Mouse (Mus musculus) E14TG2a.4 (cell line): ENCODE results near the gene Pax6.

Experiments
- H3K27me3 ChIP-seq: 2 replicates; pipeline ENCODE4 v1.6.1; 2014; ENCODE audit warnings: low read length, control low read depth; ENCODE audit not compliant: insufficient read depth
- H3K36me3 ChIP-seq: 2 replicates; pipeline ENCODE4 v1.6.1; 2014; ENCODE audit warnings: low read length, control low read depth; ENCODE audit not compliant: insufficient read depth
- H3K4me1 ChIP-seq: replicated peaks from 2 replicates; pipeline ENCODE4 v1.6.1; 2014; ENCODE audit warnings: low read depth, low read length, control low read depth
- H3K4me3 ChIP-seq: replicated peaks from 2 replicates; pipeline ENCODE4 v1.5.1; 2014; ENCODE audit warnings: mild to moderate bottlenecking, low read length
- H3K9me3 ChIP-seq: 2 replicates; pipeline ENCODE4 v1.6.1; 2014; ENCODE audit warnings: low read length, control low read depth
- CTCF ChIP-seq: conservative IDR thresholded peaks from 2 replicates; pipeline ENCODE4 v1.5.1; 2014; ENCODE audit warnings: low read length
- NANOG ChIP-seq: IDR thresholded peaks from 2 replicates; pipeline ENCODE4 v1.6.1; 2014; ENCODE audit warnings: borderline replicate concordance, low read length, mixed read lengths
- POU5F1 ChIP-seq: IDR thresholded peaks from 2 replicates; pipeline ENCODE4 v1.6.1; 2014; ENCODE audit warnings: low read length, borderline replicate concordance

Pax6 gene

GRCm38 (mm10) chr2:105668271-105669270, at the start of gene Pax6:
Pax6 (plus strand) TSS chr2:105668900.
- no peak for TF ChIP-seq POU5F1
- TF ChIP-seq NANOG: no peak
- TF ChIP-seq CTCF: no peak
- peak within 1 kb of the TSS; percentile 57 for H3K4me3 ChIP-seq

GRCm38 (mm10) chr2:105648933-105649332, 19.8 kb upstream of the Pax6 start:
- H3K27me3 ChIP-seq: peaks cover 29% of the 10 kb centered on the region
- TF ChIP-seq CTCF (no peak), NANOG (no peak), POU5F1 (no peak)
- no peaks in the 10 kb centered on the region for H3K9me3 ChIP-seq
- H3K36me3 ChIP-seq: no peaks in the 10 kb centered on the region
- H3K4me1 ChIP-seq: no peaks in the 10 kb centered on the region
- H3K4me3 ChIP-seq: no peak overlapping the region

More at GRCm38 (mm10) chr2:105668271-105669270, at the start of gene Pax6:
- peaks cover 76% of the 10 kb centered on the region for H3K4me1 ChIP-seq
- no peaks in the 10 kb centered on the region for H3K36me3 ChIP-seq
- no peaks in the 10 kb centered on the region for H3K9me3 ChIP-seq
- H3K27me3 ChIP-seq: peaks cover 99% of the 10 kb centered on the region

- no peak overlapping the region for H3K4me3 ChIP-seq
- H3K9me3 ChIP-seq: no peaks in the 10 kb centered on the region
- peaks cover 57% of the 10 kb centered on the region for H3K27me3 ChIP-seq
- H3K36me3 ChIP-seq: no peaks in the 10 kb centered on the region
- TF ChIP-seq CTCF (no peak), POU5F1 (no peak), NANOG (no peak)
- H3K4me1 ChIP-seq: peaks cover 24% of the 10 kb centered on the region
Measured at GRCm38 (mm10) chr2:105656456-105656855, 12.2 kb upstream of the Pax6 start.

- H3K27me3 ChIP-seq: peaks cover 77% of the 10 kb centered on the region
- H3K9me3 ChIP-seq: no peaks in the 10 kb centered on the region
- no peak for TF ChIP-seq CTCF
- no peak for TF ChIP-seq POU5F1
- TF ChIP-seq NANOG: no peak
- H3K36me3 ChIP-seq: no peaks in the 10 kb centered on the region
- H3K4me1 ChIP-seq: peaks cover 34% of the 10 kb centered on the region
- H3K4me3 ChIP-seq: peak overlapping the region; percentile 66
Measured at GRCm38 (mm10) chr2:105659350-105659749, 9.3 kb upstream of the Pax6 start.

GRCm38 (mm10) chr2:105659926-105660873, 8.5 kb upstream of the Pax6 start:
- Histone ChIP-seq H3K4me1 (peaks cover 38% of the 10 kb centered on the region), H3K9me3 (no peaks in the 10 kb centered on the region)
- TF ChIP-seq POU5F1: no peak
- no peak for TF ChIP-seq NANOG
- TF ChIP-seq CTCF: no peak

GRCm38 (mm10) chr2:105660874-105661622, 7.7 kb upstream of the Pax6 start:
- H3K4me3 ChIP-seq: peak overlapping the region; percentile 66
- TF ChIP-seq NANOG: no peak
- TF ChIP-seq CTCF: no peak
- TF ChIP-seq POU5F1: no peak
- H3K9me3 ChIP-seq: no peaks in the 10 kb centered on the region
- H3K27me3 ChIP-seq: peaks cover 93% of the 10 kb centered on the region
- H3K4me1 ChIP-seq: peaks cover 38% of the 10 kb centered on the region
- H3K36me3 ChIP-seq: no peaks in the 10 kb centered on the region

More at GRCm38 (mm10) chr2:105659926-105660873, 8.5 kb upstream of the Pax6 start:
- Histone ChIP-seq H3K4me3 (peak overlapping the region; percentile 66), H3K36me3 (no peaks in the 10 kb centered on the region), H3K27me3 (peaks cover 86% of the 10 kb centered on the region)

- Histone ChIP-seq H3K36me3 (no peaks in the 10 kb centered on the region), H3K4me1 (peaks cover 44% of the 10 kb centered on the region), H3K9me3 (no peaks in the 10 kb centered on the region), H3K4me3 (0 out of 2 replicates have a peak overlapping the region, but pooled peaks have one; percentile 66), H3K27me3 (peaks cover 97% of the 10 kb centered on the region)
- TF ChIP-seq NANOG (no peak), POU5F1 (no peak), CTCF (no peak)
Measured at GRCm38 (mm10) chr2:105661623-105662066, 7.1 kb upstream of the Pax6 start.
